Mouse (Mus musculus) limb, embryonic 11.5 days (tissue): ENCODE results near the gene Pbld1. TPM values are rescaled to one million over a fixed set of nuclear protein-coding genes. Genes with fewer than 3 reads are reported as not detected.

Experiments used
- ATAC-seq: fragments of 200-750 bp; cut with Nextera tagmentation; 2 replicates; pipeline ENCODE4 v1.8.0; 2017; ENCODE audit warnings: low read depth; ENCODE audit not compliant: insufficient number of reproducible peaks, low FRiP score, low TSS enrichment
- DNase-seq: peaks from one replicate; pipeline ENCODE4 v3.0.0-alpha.2; 2015; ENCODE audit warnings: low spot score
- H3K27ac ChIP-seq: fragments of 300-500 bp; sonication (generic); replicated peaks from 2 replicates; pipeline ENCODE4 v1.5.1; 2014; ENCODE audit warnings: low read depth, mild to moderate bottlenecking, low read length
- H3K27me3 ChIP-seq: fragments of 300-500 bp; sonication (generic); 2 replicates; pipeline ENCODE4 v1.6.1; 2014; ENCODE audit warnings: mild to moderate bottlenecking, low read length, mixed read lengths; ENCODE audit not compliant: control insufficient read depth, insufficient read depth
- H3K36me3 ChIP-seq: fragments of 300-500 bp; sonication (generic); 2 replicates; pipeline ENCODE4 v1.6.1; 2014; ENCODE audit warnings: mild to moderate bottlenecking, low read length, moderate library complexity, mixed read lengths; ENCODE audit not compliant: control insufficient read depth, insufficient read depth
- H3K4me1 ChIP-seq: fragments of 300-500 bp; sonication (generic); 2 replicates; pipeline ENCODE4 v1.6.1; 2014; ENCODE audit warnings: low read length, mixed read lengths; ENCODE audit not compliant: control insufficient read depth, insufficient read depth
- H3K4me2 ChIP-seq: fragments of 300-500 bp; sonication (generic); 2 replicates; pipeline ENCODE4 v1.6.1; 2014; ENCODE audit warnings: low read depth, mild to moderate bottlenecking, moderate library complexity; ENCODE audit not compliant: severe bottlenecking
- H3K4me3 ChIP-seq: fragments of 300-500 bp; sonication (generic); 2 replicates; pipeline ENCODE4 v1.5.1; 2014; ENCODE audit warnings: low read depth, low read length
- H3K9ac ChIP-seq: fragments of 300-500 bp; sonication (generic); 2 replicates; pipeline ENCODE4 v1.6.1; 2014; ENCODE audit warnings: mild to moderate bottlenecking, low read length
- H3K9me3 ChIP-seq: fragments of 300-500 bp; sonication (generic); 2 replicates; pipeline ENCODE4 v1.6.1; 2016; ENCODE audit warnings: low read length; ENCODE audit not compliant: control insufficient read depth
- WGBS: fragments of 180-500 bp; shearing (Covaris S2); extraction: QIAGEN DNeasy Blood & Tissue Kit; methylation state at CpG from one replicate; pipeline ENCODE4 v1.1.7; 2014; 5-methylcytosine and 5-hydroxymethylcytosine counted together
- polyA plus RNA-seq: library from polyadenylated mRNA; unstranded; fragments of >200 nt; fragmentation: Nextera tagmentation; extraction: Ambion mirVana; gene quantifications from 2 replicates; pipeline ENCODE4 v1.2.1, GENCODE M21; 2014

Pbld1 gene
- polyA plus RNA-seq, 1 experiment from 2014 or later: 1.7 TPM

DNA sequence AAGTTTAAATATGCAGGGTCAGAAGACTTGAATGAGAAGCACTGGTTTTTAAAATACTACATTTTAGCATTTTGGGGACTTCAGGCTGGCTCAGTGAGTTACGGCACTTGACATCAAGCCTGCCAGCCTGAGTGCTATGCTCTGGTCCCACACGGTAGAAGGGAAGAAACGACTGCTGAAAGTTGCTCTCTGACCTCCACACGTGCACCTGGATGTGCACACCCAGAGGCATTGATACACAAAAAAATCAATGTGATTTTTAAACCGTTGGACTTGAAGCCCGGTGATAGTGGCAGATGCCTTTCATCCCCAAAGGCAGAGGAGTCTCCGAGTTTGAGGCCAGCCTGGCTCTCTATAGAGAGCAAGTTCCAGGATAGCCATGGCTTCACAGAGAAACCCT, 32.0 kb downstream of the Pbld1 start:
- peaks cover 2% of the 10 kb centered on the region; the same call in 1 of the 2 replicates for H3K27me3 ChIP-seq
- 0 out of 2 replicates have a peak, but pooled peaks cover 2% of the 10 kb centered on the region for H3K4me1 ChIP-seq
- H3K4me3 ChIP-seq: no peak overlapping the region
- H3K36me3 ChIP-seq: no peaks in the 10 kb centered on the region
- no peaks in the 10 kb centered on the region for H3K9me3 ChIP-seq
- H3K27ac ChIP-seq: no peak overlapping the region
- no peak overlapping the region for H3K4me2 ChIP-seq
- 62% methylated on average over 7 of the region's 7 CpGs for WGBS
- ATAC-seq (no peak), DNase-seq (no peak)
- no peak overlapping the region for H3K9ac ChIP-seq

DNA sequence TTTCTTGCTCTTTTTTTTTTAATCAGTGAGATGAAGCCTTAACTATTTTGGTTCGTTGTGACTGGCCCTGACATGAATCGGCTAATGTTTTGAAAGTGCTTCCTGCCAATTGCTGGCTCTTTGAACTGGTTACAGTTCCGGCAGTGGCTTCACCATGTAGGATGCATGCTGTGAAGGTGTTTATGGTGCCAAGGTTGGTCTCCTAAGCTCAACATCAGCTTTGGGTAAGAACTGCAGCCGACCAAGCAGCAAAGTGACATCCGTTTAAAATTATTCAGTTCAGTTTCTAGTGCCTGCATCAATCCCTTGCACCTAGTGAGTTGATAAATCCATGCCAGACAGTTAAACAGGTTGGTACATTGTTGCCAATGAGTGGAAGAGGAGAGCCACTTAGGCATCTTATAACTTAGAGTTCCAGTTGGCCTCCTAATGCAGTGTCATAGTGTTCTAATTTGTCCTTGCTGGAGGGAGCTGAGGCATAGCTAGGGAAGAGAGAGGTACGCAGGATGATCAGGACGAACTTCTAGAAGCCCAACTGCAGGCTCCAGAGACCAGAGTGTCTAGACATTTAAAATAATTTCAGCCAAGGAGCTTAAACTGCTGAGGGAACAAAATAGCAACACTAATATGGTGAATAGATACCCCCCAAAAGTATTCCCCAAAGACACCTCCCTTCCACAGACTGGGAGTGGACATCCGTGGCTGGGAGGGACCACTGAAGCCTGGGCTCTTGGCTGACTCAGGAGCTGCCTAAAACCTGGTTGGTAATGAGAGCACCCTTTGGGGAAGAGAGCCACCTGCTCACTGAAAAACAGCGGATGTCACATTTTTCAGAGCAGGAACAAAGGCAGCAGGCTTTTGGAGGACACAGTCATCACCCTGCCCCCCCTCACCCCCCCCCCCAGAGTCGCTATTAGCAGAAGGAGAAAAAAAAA, 32.9 kb downstream of the Pbld1 start:
- no peaks in the 10 kb centered on the region for H3K9me3 ChIP-seq
- no peaks in the 10 kb centered on the region for H3K36me3 ChIP-seq
- H3K4me1 ChIP-seq: 0 out of 2 replicates have a peak, but pooled peaks cover 2% of the 10 kb centered on the region
- 58% methylated on average over 10 of the region's 10 CpGs for WGBS
- no peak overlapping the region for H3K4me2 ChIP-seq
- no peak overlapping the region for H3K27ac ChIP-seq
- ATAC-seq (no peak), DNase-seq (no peak)
- peaks cover 2% of the 10 kb centered on the region; the same call in 1 of the 2 replicates for H3K27me3 ChIP-seq
- no peak overlapping the region for H3K4me3 ChIP-seq
- H3K9ac ChIP-seq: no peak overlapping the region

DNA sequence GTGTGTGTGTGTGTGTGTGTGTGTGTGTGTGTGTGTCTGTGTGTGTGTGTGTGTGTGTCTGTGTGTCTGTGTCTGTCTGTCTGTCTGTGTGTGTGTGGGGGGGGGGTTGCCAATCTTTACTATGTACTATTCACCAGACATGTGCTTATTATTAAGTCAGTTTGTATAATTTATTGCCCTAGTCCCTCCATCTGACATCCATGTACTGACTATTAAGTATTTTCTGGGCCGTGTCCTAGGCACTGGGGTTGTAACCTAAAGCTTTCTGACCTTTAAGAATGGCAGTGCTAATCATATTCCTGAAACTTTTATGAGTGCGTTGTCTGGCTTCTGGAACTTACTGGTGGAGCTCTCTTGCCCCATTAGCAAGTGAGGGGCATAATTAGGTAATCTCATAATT, 36.8 kb downstream of the Pbld1 start:
- 18% methylated on average over 2 of the region's 2 CpGs for WGBS
- H3K27ac ChIP-seq: no peak overlapping the region
- peaks cover 10% of the 10 kb centered on the region for H3K27me3 ChIP-seq
- no peaks in the 10 kb centered on the region for H3K36me3 ChIP-seq
- DNase-seq (no peak), ATAC-seq (no peak)
- H3K4me3 ChIP-seq: no peak overlapping the region
- no peak overlapping the region for H3K9ac ChIP-seq
- no peak overlapping the region for H3K4me2 ChIP-seq
- H3K4me1 ChIP-seq: peaks cover 7% of the 10 kb centered on the region; the same call in 1 of the 2 replicates
- H3K9me3 ChIP-seq: no peaks in the 10 kb centered on the region

DNA sequence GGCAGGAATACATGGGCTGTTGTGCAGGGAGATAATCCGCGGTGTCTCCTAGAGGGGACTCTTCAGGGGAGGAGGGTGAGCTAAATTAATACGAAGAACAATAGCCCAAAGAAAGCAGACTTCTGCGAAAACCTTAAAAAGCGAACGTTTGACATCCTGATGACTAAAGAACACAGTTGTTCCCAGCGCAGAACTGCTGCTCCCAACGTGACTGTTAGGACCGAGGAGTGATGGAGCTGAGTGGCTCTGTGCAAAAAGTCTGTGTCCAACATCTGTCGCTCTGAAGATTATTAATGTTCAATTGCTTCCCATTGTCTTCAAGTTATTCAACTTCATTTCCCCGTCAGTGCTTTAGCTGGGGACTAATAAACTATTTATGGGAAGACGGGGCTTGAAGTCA, 38.2 kb downstream of the Pbld1 start:
- Histone ChIP-seq H3K9me3 (no peaks in the 10 kb centered on the region), H3K9ac (no peak overlapping the region), H3K27ac (no peak overlapping the region), H3K4me1 (peaks cover 7% of the 10 kb centered on the region; the same call in 1 of the 2 replicates), H3K36me3 (no peaks in the 10 kb centered on the region), H3K27me3 (peaks cover 10% of the 10 kb centered on the region), H3K4me2 (no peak overlapping the region), H3K4me3 (no peak overlapping the region)
- 61% methylated on average over 12 of the region's 12 CpGs for WGBS
- ATAC-seq (no peak), DNase-seq (no peak)

DNA sequence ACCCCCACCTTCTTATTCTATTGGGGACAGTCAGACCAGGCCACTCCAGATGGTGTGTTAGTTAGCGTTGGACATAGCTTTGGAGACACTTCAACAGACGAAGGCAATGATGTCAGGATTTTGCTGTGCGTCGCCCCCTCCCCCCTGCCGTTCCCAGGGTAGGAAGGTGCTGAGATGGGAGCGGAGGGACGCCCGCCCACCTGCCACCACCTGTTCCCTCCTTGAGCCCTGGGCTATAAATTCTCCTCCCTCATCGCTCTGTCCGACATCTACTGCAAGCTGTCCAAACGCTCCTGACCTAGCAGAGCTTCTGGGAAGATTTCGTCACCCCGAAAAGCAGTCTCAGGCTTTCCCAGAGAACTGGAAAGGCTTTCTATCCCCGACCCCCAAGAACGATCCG, 39.6 kb downstream of the Pbld1 start, which contains the start of gene Atoh7:
Gene Atoh7, plus strand, starts transcription at position 131 of the 400 bp plus-strand sequence.
- Histone ChIP-seq H3K9me3 (no peaks in the 10 kb centered on the region), H3K27me3 (peaks cover 10% of the 10 kb centered on the region), H3K4me2 (peak within 1 kb of the TSS; percentile 89), H3K4me3 (peak within 1 kb of the TSS; percentile 48), H3K9ac (peak within 1 kb of the TSS; percentile 49), H3K4me1 (peaks cover 5% of the 10 kb centered on the region; the same call in 1 of the 2 replicates), H3K36me3 (no peaks in the 10 kb centered on the region), H3K27ac (no peak within 1 kb of the TSS)
- DNase-seq (peak; percentile 49), ATAC-seq (peak; percentile 14; the same call in 1 of the 2 replicates)
- WGBS: 2% methylated on average over 16 of the region's 16 CpGs

DNA sequence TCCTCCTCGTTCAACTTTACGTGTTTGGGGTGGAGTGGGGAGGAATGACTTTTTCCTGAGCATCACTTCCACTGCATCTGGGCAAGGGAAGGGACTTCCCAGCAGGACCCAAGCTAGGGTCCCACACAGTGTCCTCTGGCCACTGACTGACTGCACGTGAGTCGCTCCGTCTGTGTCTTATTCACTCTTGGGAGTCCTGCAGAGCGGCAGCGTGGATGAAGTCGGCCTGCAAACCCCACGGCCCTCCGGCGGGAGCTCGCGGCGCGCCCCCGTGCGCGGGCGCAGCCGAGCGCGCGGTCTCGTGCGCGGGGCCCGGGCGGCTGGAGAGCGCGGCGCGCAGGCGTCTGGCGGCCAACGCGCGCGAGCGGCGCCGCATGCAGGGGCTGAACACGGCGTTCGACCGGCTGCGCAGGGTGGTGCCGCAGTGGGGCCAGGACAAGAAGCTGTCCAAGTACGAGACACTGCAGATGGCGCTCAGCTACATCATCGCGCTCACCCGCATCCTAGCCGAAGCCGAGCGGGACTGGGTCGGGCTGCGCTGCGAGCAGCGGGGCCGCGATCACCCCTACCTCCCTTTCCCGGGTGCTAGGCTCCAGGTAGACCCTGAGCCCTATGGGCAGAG, 40.1 kb downstream of the Pbld1 start:
- Histone ChIP-seq H3K4me3 (peak overlapping the region; percentile 48), H3K9me3 (no peaks in the 10 kb centered on the region), H3K4me1 (peaks cover 5% of the 10 kb centered on the region; the same call in 1 of the 2 replicates), H3K4me2 (peak overlapping the region; percentile 89), H3K27me3 (peaks cover 10% of the 10 kb centered on the region), H3K9ac (peak overlapping the region; percentile 49), H3K27ac (no peak overlapping the region), H3K36me3 (no peaks in the 10 kb centered on the region)
- peak; percentile 67 for ATAC-seq
- peak; percentile 76 for DNase-seq
- 0% methylated on average over 48 of the region's 62 CpGs for WGBS

DNA sequence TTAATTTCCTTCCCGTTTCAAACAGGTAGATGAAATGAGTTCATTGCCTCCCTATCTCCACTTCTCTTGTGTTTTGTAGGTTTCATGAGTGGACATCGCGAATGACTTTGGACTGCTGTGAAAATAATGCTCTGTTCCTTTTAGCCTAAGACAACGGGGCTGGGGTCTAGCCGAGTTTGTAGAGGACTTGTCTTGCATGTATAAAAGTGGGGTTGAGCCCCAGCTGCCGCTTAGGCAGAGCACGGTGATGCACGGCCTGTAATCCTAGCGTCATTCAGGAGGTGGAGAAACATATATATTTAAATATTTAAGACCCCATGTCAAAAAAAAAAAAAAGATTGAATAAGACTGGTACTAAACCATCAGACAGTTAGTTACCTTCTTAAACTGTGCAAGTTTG, 40.7 kb downstream of the Pbld1 start:
- WGBS: 19% methylated on average over 9 of the region's 9 CpGs
- peak; percentile 35 for DNase-seq
- no peak overlapping the region for H3K27ac ChIP-seq
- H3K4me1 ChIP-seq: peaks cover 5% of the 10 kb centered on the region; the same call in 1 of the 2 replicates
- peak overlapping the region; percentile 89 for H3K4me2 ChIP-seq
- peaks cover 10% of the 10 kb centered on the region for H3K27me3 ChIP-seq
- H3K9ac ChIP-seq: peak overlapping the region; percentile 49; the same call in 1 of the 2 replicates
- ATAC-seq: no peak
- H3K4me3 ChIP-seq: peak overlapping the region; percentile 48
- H3K36me3 ChIP-seq: no peaks in the 10 kb centered on the region
- no peaks in the 10 kb centered on the region for H3K9me3 ChIP-seq

DNA sequence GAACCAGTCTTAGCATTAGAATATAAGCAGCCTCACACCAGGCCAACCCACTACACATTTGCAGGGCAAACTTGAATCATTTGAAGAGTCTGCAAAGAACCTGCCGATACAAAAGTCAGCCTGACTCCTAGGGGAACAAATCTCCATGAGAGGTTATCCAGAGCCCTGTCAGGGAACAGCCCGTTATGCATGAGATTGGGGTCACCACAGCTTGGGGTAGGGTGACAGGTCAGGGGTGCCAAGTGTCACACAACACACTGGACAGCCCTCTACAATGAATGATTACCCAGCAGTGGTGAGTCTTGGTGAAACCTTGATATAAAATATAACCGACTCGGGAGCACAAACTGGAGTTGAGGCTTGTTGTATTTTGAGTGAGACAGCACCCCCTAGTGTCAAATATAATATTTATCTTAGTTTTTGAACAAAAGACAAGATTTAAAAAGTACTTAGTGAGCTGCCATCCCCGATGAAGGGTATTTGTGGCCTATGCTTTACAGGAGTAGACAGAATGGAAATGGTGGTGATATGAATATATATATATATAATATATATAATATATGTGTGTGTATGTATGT, 53.2 kb downstream of the Pbld1 start:
- Histone ChIP-seq H3K4me3 (no peak overlapping the region), H3K27ac (no peak overlapping the region), H3K4me2 (no peak overlapping the region), H3K9ac (no peak overlapping the region), H3K27me3 (no peaks in the 10 kb centered on the region), H3K4me1 (no peaks in the 10 kb centered on the region), H3K36me3 (no peaks in the 10 kb centered on the region), H3K9me3 (no peaks in the 10 kb centered on the region)
- 60% methylated on average over 5 of the region's 5 CpGs for WGBS
- DNase-seq (no peak), ATAC-seq (no peak)
